Mouse (Mus musculus) lung, embryonic 16.5 days (tissue): ENCODE data around the gene Top2a. TPM values are rescaled to one million over a fixed set of nuclear protein-coding genes. Genes with fewer than 3 reads are reported as not detected.
"Not testable (repeated sequence)": the region's sequence is repeated elsewhere in the genome, so short reads cannot be mapped to it uniquely, and the experiment has no call there.

Source experiments
- ATAC-seq: fragments of 200-750 bp; cut with Nextera tagmentation; 2 replicates; pipeline ENCODE4 v1.8.0; 2017; ENCODE audit warnings: low read depth, mild to moderate bottlenecking, moderate library complexity
- H3K27ac ChIP-seq: fragments of 300-500 bp; sonication (generic); 2 replicates; pipeline ENCODE4 v1.5.1; 2014; ENCODE audit warnings: mild to moderate bottlenecking, control low read depth, low read length
- H3K27me3 ChIP-seq: fragments of 300-500 bp; sonication (generic); 2 replicates; pipeline ENCODE4 v1.6.1; 2014; ENCODE audit warnings: low read depth, low read length, mixed read lengths; ENCODE audit not compliant: control insufficient read depth, insufficient read depth
- H3K36me3 ChIP-seq: fragments of 300-500 bp; sonication (generic); 2 replicates; pipeline ENCODE4 v1.6.1; 2014; ENCODE audit warnings: low read length; ENCODE audit not compliant: control insufficient read depth, insufficient read depth
- H3K4me1 ChIP-seq: fragments of 300-500 bp; sonication (generic); replicated peaks from 2 replicates; pipeline ENCODE4 v1.6.1; 2014; ENCODE audit warnings: low read length, mixed read lengths; ENCODE audit not compliant: control insufficient read depth, insufficient read depth
- H3K4me2 ChIP-seq: fragments of 300-500 bp; sonication (generic); 2 replicates; pipeline ENCODE4 v1.6.1; 2014; ENCODE audit warnings: low read depth, low read length, control low read depth
- H3K4me3 ChIP-seq: fragments of 300-500 bp; sonication (generic); 2 replicates; pipeline ENCODE4 v1.5.1; 2014; ENCODE audit warnings: mild to moderate bottlenecking, low read length, control low read depth
- H3K9ac ChIP-seq: fragments of 300-500 bp; sonication (generic); 2 replicates; pipeline ENCODE4 v1.6.1; 2014; ENCODE audit warnings: low read length, control low read depth
- H3K9me3 ChIP-seq: fragments of 300-500 bp; sonication (generic); 2 replicates; pipeline ENCODE4 v1.6.1; 2016; ENCODE audit warnings: low read length; ENCODE audit not compliant: control insufficient read depth
- WGBS: fragments of 180-500 bp; shearing (Covaris S2); extraction: QIAGEN DNeasy Blood & Tissue Kit; methylation state at CpG from one replicate; pipeline ENCODE4 v1.1.7; 2014; 5-methylcytosine and 5-hydroxymethylcytosine counted together
- polyA plus RNA-seq: library from polyadenylated mRNA; unstranded; fragments of >200 nt; fragmentation: Nextera tagmentation; extraction: Ambion mirVana; gene quantifications from 2 replicates; pipeline ENCODE4 v1.2.1, GENCODE M21; 2015

Top2a gene
- polyA plus RNA-seq, 1 experiment from 2014 or later, result 270 TPM

- peaks cover 75% of the 10 kb centered on the region for H3K36me3 ChIP-seq
- no peaks in the 10 kb centered on the region for H3K9me3 ChIP-seq
- no peak overlapping the region for H3K9ac ChIP-seq
- H3K27ac ChIP-seq, result no peak overlapping the region
- ATAC-seq, result no peak
- no peak overlapping the region for H3K4me2 ChIP-seq
- H3K4me1 ChIP-seq, result no peaks in the 10 kb centered on the region
- no peaks in the 10 kb centered on the region for H3K27me3 ChIP-seq
- no peak overlapping the region for H3K4me3 ChIP-seq
Observed at GRCm38 (mm10) chr11:98998776-98999175, 25.2 kb downstream of the Top2a start.

- WGBS, result 90% methylated on average over 4 of the region's 4 CpGs
- no peaks in the 10 kb centered on the region for H3K9me3 ChIP-seq
- H3K9ac ChIP-seq, result no peak overlapping the region
- no peak for ATAC-seq
- H3K27me3 ChIP-seq, result no peaks in the 10 kb centered on the region
- H3K27ac ChIP-seq, result no peak overlapping the region
- no peak overlapping the region for H3K4me2 ChIP-seq
- H3K36me3 ChIP-seq, result peaks cover 77% of the 10 kb centered on the region
- H3K4me1 ChIP-seq, result no peaks in the 10 kb centered on the region
- no peak overlapping the region for H3K4me3 ChIP-seq
Observed at GRCm38 (mm10) chr11:98997659-98998058, 26.3 kb downstream of the Top2a start.

DNA sequence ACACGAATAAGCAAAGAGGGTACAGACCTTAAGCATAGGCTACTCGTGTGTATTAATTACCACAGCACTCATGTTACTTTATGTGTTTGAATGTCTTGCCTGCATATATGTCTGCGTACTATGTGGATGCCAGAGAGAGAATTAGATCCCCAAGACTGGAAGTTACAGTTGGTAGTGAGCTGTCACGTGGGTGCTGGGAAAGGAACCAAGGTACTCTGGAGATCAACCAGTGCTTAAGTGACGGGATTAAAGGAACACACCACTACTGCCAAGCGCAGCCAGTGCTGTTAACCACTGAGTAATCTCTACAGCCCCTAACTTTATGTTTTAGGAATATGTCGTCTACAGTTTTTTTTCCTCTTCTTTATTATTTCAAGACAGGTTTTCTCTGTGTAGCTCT, 28.0 kb downstream of the Top2a start:
- WGBS, result 92% methylated on average over 7 of the region's 7 CpGs
- no peak overlapping the region for H3K4me3 ChIP-seq
- no peaks in the 10 kb centered on the region for H3K9me3 ChIP-seq
- no peak overlapping the region for H3K9ac ChIP-seq
- H3K4me1 ChIP-seq, result no peaks in the 10 kb centered on the region
- H3K36me3 ChIP-seq, result peaks cover 76% of the 10 kb centered on the region
- H3K27me3 ChIP-seq, result no peaks in the 10 kb centered on the region
- no peak overlapping the region for H3K27ac ChIP-seq
- H3K4me2 ChIP-seq, result no peak overlapping the region
- no peak for ATAC-seq

DNA sequence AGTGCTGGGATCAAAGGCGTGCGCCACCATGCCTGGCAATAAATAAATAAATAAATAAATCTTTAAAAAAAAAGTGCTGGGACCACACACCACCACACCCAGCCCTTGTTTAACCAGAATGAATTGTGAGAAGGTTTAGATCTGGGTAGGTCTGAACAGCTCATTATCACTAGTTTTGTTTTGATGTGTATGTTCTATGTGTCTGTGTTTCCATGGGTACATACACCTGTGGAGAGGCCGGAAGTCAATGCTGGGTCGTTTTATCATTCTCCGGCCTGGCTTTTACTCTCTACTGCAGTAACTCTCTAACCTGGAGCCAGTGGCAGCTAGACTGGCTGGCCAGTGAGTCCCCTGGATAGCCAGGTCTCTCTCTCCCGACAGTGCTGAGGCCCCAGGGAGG, 33.1 kb downstream of the Top2a start:
- no peak overlapping the region for H3K4me3 ChIP-seq
- peaks cover 37% of the 10 kb centered on the region for H3K36me3 ChIP-seq
- H3K9me3 ChIP-seq, result no peaks in the 10 kb centered on the region
- no peak overlapping the region for H3K4me2 ChIP-seq
- no peak overlapping the region for H3K27ac ChIP-seq
- no peak for ATAC-seq
- H3K27me3 ChIP-seq, result no peaks in the 10 kb centered on the region
- no peaks in the 10 kb centered on the region for H3K4me1 ChIP-seq
- no peak overlapping the region for H3K9ac ChIP-seq
- WGBS, result 78% methylated on average over 6 of the region's 6 CpGs

GRCm38 (mm10) chr11:98988260-98988659, 35.7 kb downstream of the Top2a start:
- not testable (repeated sequence) for H3K27me3 ChIP-seq, ATAC-seq, H3K4me2 ChIP-seq, H3K9me3 ChIP-seq, H3K9ac ChIP-seq, H3K4me1 ChIP-seq, H3K4me3 ChIP-seq, H3K27ac ChIP-seq
- 95% methylated on average over 5 of the region's 6 CpGs for WGBS
- peaks cover 18% of the 10 kb centered on the region for H3K36me3 ChIP-seq

DNA sequence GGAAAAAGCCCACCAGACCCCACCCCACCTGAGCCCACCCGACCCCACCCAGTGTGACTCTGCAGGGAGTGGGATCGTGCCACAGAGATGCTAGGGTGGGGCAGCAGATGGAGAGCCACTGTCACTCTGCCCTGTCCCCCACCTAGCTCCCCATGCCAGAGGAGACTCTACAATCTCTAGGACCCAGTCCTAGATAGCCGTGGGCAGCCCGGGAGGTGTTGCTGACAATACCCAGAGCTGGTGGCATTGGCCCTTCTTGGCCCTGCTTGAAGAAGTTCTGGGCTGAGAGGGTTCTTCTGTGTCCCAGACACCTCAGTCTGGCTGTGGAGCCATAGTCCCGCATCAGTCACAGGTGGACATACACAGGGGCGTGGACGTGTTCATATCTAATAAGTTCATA, 38.4 kb downstream of the Top2a start:
- Histone ChIP-seq H3K9ac (no peak overlapping the region), H3K36me3 (no peaks in the 10 kb centered on the region), H3K4me3 (no peak overlapping the region), H3K27ac (no peak overlapping the region), H3K4me2 (no peak overlapping the region), H3K27me3 (peaks cover 3% of the 10 kb centered on the region; the same call in 1 of the 2 replicates), H3K9me3 (no peaks in the 10 kb centered on the region), H3K4me1 (peaks cover 8% of the 10 kb centered on the region; the same call in 1 of the 2 replicates)
- WGBS, result 81% methylated on average over 7 of the region's 7 CpGs
- ATAC-seq, result no peak

DNA sequence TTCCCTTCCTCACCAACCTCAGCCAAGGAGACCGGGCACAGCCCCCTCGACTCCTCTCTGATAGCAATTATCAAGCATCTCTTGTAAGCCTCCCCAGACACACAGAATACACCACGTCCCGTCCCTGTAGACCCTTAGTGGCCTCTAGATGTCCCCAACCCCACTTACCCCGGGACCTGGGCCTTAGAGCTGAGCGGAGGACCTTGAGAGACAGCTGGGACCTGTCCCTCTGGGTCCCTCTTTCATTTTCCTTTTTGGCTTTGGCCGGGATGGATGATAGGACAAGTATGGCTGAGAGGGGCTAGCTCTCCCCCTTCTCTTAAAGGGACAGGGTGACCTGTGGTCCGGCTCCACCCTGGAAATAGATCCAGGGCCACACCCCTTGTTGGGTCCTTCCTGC, 40.4 kb downstream of the Top2a start:
- Histone ChIP-seq H3K9ac (no peak overlapping the region), H3K4me1 (peaks cover 8% of the 10 kb centered on the region; the same call in 1 of the 2 replicates), H3K27me3 (peaks cover 3% of the 10 kb centered on the region; the same call in 1 of the 2 replicates), H3K9me3 (no peaks in the 10 kb centered on the region), H3K36me3 (no peaks in the 10 kb centered on the region), H3K4me2 (no peak overlapping the region), H3K4me3 (no peak overlapping the region), H3K27ac (no peak overlapping the region)
- no peak for ATAC-seq
- 49% methylated on average over 8 of the region's 8 CpGs for WGBS

GRCm38 (mm10) chr11:98982773-98983133, 41.2 kb downstream of the Top2a start, which contains the start of gene Gjd3:
Gjd3 (minus strand) TSS chr11:98983016.
- H3K4me1 ChIP-seq, result peaks cover 8% of the 10 kb centered on the region; the same call in 1 of the 2 replicates
- peak within 1 kb of the TSS; percentile 98 for H3K4me2 ChIP-seq
- 0% methylated on average over 27 of the region's 28 CpGs for whole genome bisulfite sequencing
- ATAC-seq, result no peak
- no peak within 1 kb of the TSS for H3K27ac ChIP-seq
- H3K27me3 ChIP-seq, result peaks cover 3% of the 10 kb centered on the region; the same call in 1 of the 2 replicates
- H3K36me3 ChIP-seq, result no peaks in the 10 kb centered on the region
- peak within 1 kb of the TSS; percentile 60 for H3K4me3 ChIP-seq
- no peaks in the 10 kb centered on the region for H3K9me3 ChIP-seq
- H3K9ac ChIP-seq, result peak within 1 kb of the TSS; percentile 60

DNA sequence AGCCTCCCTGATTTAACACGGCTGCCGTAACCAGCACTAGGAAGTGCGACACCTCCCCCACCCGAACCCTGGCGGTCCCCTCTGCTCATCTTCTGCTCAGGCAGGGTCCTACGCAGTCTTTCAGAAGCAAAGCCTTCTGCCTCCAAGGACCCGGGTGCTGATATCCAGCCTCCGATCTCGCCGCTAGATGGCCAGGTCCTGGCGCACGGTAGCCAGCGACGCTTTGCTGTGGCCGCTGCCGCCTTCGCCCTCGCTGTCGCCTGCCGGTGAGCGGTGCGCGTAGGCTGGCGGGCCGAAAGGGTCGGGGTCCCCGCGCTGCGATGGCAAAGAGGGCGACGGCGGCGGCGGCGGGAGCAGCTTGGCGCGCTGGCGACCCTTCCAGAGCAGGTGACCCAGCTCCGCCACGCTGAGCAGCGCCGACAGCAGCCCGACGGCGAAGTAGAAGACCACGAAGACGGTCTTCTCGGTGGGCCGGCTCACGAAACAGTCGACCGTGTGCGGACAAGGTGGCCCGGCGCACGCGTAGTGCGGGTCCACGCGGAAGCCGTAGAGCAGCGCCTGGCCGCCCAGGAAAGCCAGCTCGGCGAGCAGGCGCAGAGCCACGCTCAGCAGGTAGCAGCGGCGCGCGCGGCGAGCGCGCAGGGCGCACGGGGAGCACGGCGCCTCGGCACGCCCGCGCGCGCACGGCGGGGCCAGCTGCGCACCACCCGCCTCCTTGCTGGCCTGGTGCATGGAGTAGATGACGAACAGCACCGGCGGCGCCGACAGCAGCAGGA, 41.8 kb downstream of the Top2a start:
- no peak overlapping the region for H3K27ac ChIP-seq
- peak overlapping the region; percentile 60 for H3K9ac ChIP-seq
- ATAC-seq, result peak; percentile 48

More for the DNA sequence above, 41.8 kb downstream of the Top2a start:
- under 1% methylated on average over 94 of the region's 94 CpGs for WGBS
- Histone ChIP-seq H3K4me2 (peak overlapping the region; percentile 98), H3K27me3 (peaks cover 3% of the 10 kb centered on the region; the same call in 1 of the 2 replicates), H3K9me3 (no peaks in the 10 kb centered on the region), H3K4me1 (peaks cover 8% of the 10 kb centered on the region; the same call in 1 of the 2 replicates), H3K36me3 (no peaks in the 10 kb centered on the region), H3K4me3 (peak overlapping the region; percentile 60)
